Mouse (Mus musculus): ENCODE measurements around the gene Pla1a.
"Not testable (repeated sequence)": the region's sequence is repeated elsewhere in the genome, so short reads cannot be mapped to it uniquely, and the experiment has no call there.

The Pla1a gene

DNA sequence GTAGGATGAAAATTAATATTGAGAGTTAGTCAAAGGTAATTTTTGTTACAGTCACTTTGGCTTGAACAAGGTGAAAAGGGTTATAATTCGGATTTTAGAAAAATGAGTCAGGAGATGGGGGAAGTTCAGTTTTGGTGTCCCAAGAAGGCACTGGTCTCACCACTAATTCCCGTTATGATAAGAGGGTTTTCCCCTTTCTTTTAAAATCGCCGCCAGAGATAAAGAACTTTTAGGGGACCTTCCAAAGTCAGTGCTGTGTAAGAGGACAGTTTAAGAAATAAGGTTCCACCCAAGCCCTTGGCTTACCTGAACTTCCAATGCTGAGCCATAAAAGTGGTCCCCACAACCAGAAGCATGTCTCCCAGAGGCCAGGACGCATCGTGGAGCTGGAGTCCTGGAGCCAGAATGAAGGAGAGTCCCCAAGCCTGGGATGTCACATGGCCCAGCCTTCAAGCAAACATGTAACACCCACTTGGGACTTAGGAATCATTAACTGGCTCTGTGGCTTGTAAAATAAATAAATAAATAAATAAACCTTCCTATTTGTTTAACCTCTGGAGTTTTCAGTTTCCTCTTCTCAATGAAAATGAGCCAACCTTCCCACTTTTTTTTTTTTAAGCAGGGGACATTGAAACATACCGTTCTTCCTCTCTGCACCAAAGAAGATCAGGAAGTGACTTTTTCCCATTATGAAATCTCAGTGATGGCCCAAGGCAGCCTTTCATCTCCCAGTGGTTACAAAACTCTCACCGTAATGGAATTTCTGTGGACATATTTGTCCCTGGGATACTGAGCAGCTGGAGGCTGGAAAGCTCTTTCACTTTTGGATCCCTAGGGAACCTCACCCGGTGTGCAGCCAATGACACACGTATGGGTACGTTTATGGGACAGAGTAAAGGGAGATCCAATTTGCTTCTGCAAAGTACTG, at the start of gene Pla1a:
Pla1a (minus strand) TSS at position 648 of the 928 bp plus-strand sequence.
- no peak for DNase-seq (ENCODE audit: low read depth, low spot score)

DNA sequence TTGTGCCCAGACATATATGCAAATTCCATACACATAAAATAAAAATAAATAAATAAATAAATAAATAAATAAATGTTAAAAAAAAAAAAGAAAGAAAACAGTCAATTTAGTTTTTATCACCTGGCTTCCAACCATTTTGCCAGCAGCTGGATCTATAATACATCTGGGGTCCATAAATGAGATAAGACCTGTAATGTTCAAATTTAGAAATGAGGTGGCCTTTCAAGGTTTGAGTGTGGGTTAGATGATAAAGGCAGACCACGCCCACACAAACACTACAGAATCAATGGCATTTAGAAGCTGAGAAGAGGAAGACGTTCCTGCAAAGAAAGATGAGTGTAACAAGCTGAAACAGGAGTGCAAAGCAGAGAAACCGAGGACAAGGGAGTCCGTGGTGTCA, 48.4 kb upstream of the Pla1a start:
- no peak for DNase-seq (ENCODE audit: low read depth, low spot score)

DNA sequence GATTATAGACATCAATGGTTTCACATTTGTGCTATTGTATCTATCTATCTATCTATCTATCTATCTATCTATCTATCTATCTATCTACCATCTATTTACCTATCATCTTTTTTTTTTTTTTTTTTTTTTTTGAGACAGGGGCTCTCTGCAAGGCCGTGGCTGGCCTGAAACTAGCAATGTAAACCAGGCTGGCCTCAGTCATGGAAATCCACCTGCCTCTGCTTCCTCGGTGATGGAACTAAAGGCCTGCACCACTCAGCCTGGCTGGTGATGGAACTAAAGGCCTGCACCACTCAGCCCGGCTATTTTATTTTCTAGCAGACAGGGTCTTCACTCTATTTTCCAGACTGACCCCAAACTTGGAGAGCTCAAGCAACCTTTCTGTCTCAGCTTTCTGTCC, 45.4 kb upstream of the Pla1a start:
- no peak for DNase-seq (ENCODE audit: low read depth, low spot score)

DNA sequence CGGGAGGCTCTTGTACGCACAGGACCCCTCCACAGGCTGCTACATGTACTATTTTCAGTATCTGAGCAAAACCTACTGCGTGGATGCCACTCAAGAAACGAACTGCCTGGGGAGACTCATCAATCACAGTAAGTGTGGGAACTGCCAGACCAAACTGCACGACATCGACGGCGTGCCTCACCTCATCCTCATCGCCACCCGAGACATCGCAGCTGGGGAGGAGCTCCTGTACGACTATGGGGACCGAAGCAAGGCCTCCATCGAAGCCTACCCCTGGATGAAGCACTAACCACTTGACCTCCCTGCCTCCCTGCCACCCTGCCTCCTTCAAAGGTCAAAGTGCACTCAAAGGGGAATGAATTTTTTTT, 44.3 kb upstream of the Pla1a start:
- DNase-seq (ENCODE audit: low read depth, low spot score), result not testable (repeated sequence)

DNA sequence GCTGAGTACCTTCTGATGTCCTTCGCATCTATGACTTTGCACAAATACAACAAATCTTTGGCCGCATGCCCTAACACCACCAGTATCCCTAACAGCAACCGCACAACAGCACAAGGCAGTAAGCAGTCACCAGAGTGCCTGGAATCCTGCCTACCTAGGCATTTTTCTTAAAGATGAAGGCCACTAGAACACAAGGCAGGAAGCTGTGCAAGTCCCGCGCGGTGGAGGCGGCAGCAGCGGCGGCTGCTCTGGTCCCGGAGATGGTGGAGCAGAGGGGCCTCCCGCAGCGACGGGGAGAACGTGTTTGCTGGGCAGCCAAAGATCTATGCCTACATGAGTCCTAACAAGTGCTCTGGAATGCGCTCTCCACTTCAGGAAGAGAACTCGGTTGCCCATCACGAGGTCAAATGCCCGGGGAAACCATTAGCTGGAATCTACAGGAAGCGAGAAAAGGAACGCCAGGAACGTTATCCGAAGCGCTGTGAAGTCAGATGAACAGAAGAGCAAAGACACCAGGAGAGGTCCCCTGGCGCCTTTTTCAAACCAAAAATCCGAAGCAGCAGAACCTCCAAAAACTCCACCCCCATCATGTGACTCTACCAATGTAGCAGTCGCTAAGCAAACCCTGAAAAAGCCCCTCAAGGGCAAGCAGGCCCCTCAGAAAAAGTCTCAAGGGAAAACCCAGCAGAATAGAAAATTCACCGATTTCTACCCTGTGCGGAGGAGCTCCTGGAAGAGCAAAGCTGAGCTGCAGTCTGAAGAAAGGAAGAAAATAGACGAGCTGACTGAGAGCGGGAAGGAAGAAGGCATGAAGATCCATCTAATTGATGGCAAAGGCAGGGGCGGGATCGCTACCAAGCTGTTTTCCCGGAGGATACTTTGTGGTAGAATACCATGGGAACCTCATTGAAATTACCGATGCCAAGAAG, 43.6 kb upstream of the Pla1a start:
- no peak for DNase-seq (ENCODE audit: low read depth, low spot score)

DNA sequence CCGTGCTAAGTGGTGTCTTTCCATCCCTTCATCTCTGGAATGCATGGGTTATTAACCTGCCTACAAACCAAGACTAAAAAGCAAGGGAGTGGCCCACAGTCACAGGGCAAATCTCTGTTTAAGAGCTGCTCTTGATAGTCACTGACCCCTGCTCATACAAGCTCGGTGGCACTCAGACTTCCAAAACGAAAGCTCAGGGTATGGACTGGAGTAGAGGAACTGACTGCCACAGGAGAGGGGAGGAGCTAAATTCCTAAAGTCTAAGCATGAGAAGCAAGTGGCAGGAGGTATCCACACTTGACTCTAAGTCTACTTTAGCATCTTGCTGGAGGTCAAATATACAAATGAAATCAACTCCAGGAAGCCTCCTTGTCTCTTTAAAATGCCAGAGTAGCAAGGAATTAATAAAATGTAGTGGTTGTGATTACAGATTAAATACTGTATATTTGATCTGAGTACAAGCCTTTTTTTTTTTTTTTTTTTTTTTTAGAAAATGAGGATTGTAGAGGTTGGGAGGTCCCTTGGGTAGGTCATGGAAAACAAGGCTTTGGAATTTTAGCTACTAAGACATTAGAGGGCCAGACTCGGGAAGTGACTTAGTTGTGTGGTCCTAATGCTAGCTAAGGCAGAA, 42.9 kb upstream of the Pla1a start:
- DNase-seq (ENCODE audit: low read depth, low spot score), result no peak

DNA sequence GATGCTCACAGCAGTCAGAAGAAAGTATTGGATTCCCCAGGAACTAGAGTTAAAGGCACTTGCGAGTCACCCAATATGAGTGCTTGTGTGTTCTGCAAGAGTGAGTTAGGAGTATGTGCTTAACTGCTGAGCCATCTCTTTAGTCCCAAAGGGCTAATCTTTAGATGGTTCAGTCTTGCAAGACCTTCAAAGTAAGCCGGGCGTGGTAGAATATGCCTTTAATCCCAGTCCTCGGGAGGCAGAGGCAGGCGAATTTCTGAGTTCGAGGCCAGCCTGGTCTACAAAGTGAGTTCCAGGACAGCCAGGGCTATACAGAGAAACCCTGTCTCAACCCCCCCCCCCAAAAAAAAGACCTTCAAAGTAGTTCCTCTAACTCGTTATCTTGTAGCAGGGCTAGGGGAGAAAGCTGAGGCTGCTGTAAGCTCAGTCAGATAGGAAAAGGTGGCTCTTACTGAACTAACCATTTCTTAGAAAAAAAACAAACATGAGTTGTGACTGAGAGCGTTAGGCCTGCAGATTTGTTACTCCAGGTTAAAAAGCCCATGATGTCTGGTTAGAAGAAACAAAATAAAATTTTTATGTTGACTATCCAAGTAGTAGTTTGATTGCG, 41.8 kb upstream of the Pla1a start:
- no peak for DNase-seq (ENCODE audit: low read depth, low spot score)

DNA sequence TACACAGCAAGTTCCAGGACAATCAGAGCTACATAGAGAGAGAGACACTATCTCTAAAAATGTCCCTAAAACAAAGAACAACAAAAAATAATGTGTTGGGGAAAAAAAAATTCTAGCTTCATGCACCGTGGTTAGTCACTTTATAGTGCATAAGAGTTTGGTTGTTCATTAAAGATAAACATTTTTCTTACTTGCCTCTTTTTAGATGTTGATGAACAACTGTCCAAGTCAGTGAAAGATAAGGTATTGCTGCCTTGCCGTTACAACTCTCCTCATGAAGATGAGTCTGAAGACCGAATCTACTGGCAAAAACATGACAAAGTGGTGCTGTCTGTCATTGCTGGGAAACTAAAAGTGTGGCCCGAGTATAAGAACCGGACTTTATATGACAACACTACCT, 40.7 kb upstream of the Pla1a start:
- no peak for DNase-seq (ENCODE audit: low read depth, low spot score)

DNA sequence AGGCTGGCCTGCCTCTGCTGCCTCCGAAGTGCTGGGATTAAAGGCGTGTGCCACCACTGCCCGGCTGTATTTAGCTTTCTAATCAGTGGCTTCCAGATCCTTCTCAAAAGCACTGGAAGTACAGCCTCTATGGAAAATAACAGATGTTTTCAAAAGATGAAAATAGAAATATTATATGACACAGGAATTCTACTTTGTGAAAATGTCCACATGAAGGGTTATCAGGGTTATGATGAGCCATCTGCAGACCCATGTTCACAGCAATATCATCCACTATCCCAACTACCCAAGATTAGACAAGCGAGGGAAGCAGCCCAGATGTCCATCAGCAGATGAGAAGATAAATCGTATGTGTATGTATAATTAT, 39.5 kb upstream of the Pla1a start:
- no peak for DNase-seq (ENCODE audit: low read depth, low spot score)

DNA sequence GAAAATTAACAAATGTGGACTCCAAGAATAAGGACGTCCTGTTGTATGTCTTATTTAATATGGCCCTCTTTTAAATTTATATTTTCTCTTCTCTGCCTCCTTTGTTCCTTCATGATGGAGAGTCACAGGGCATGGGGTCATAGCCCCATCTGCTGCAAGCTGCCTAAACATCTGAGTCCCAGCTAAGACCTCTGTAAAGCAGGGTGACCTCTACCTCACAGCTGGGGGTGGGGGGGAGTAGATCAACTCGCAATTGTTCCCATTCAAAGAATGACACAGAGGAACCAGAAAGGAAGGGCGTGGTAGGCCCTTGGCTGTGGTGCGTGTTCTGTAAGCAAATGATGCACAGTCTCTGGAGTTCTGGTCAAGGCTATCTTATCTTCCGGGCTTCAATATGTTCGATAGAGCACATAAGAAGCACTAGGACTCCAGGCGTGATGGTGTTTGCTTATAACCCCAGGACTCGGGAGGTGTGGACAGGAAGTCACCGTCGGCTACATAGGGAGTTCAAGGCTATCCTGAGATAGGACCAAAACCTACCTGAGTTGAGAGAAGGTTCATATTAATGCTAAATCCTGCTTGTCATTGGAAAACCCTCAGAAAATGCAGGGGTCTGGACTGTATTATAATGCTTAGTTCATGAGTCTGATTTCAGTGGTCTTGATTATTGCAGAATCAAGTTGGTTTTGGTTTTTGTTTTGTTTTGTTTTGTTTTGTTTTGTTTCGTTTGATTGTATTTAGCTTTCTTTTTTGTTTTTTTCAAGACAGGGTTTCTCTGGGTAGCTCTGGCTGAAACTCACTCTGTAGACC, 39.0 kb upstream of the Pla1a start:
- DNase-seq (ENCODE audit: low read depth, low spot score), result no peak

DNA sequence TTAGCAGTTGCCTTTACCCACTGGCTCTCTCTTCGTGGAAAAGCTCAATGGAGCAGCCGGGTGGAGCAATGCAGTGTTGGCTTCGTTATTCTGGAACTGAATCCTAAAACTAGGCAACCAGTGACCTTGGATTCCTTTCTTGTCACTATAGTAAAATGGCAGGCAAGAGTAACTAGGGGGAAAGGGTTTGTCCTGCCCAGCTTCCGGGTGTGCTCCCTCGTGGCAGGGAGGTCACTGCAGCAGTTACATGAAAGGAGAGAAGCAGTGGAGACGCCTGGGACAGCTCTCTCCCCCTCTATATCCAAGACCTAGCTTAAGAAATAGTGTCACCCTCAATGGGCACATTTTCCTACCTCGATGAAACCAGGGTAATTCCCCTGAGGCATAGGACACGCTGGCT, 36.5 kb upstream of the Pla1a start:
- DNase-seq (ENCODE audit: low read depth, low spot score), result no peak

DNA sequence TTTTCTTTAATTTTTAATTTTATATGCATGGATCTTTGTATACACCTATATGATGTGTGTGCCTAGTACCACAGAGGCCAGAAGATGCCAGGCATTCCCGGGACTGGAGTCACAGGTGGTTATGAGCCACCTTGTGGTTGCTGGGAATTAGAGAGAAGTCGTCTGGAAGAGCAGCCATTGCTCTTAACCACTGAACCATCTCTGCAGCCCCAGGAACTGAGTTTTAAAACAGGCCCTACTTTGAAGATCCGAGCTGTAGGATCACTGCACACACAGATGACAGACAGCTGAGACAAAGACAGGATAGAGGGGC, 35.7 kb upstream of the Pla1a start:
- DNase-seq (ENCODE audit: low read depth, low spot score), result no peak

DNA sequence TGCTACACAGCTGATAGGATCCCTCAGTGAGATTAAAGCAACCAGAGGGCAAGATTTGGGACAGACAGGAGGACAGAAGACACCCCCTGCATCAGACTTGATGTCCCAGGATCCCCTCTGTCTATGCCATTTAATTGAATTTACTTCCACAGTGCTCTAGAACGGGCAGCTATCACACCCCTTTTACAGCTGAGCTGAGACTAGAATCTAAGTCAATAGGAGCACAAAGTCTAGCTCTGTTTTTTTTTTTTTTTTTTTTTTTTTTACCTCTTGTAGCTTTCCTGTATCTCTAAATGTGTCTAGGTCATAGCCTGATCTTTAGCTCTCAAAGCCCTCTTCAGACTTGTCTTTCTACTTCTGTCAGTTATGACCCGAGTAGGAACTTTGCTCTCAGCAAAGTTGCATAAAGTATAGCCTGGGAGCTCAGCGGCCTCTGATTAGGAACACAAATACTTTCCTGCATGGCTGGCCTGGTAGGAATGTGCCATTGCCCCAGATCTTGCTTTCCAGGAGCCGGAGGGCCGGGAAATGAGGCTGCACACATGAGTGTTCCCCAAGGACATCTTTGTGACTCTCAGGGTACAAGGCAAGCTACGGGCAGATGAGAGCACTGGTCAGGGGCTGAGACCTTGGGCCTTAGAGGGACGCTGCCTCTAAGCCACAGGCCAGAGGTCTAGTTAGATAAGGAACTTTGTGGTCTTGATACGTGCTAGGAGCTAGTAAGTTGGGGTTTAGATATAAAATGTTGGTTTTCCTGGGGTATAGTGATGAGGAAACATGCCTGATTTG, 35.2 kb upstream of the Pla1a start:
- no peak for DNase-seq (ENCODE audit: low read depth, low spot score)

DNA sequence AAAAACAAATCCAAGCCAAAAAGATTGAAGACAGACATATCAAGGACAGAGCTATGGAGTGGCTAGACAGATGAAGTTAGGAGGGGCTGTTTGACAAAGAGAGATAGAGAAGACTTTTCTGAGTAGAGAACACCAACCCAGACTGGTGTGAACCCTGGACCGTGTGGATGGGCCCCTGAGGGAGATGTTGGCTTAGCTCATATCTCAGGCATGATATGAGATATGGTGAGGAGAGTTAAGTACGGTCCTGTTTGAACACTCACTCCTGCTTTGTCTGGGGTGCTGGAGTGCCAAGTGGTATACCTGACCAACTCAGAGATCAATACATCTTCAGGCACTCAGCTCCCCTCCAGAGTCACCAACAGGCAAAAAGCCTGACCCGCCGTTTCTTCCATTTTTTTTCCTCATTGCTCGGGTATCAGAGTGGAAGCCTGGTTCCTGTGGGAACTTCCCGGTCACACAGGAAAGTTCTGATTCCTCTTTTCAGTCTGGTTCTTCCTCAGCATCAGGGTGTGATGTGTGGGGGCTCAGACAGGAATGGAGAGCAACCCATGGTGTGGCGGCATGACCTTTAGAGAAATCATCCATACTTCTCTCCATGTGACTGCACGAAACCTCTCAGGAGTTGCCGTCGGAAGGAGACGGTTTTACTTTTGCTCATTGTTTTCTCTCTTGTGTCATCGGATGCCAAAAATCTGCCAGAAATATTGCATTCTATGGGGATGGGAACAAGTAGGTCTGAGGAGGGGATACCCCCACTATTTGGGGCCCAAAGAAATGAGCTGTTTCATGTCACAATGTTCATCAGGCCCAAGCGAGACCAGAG, 34.4 kb upstream of the Pla1a start:
- DNase-seq (ENCODE audit: low read depth, low spot score), result no peak

DNA sequence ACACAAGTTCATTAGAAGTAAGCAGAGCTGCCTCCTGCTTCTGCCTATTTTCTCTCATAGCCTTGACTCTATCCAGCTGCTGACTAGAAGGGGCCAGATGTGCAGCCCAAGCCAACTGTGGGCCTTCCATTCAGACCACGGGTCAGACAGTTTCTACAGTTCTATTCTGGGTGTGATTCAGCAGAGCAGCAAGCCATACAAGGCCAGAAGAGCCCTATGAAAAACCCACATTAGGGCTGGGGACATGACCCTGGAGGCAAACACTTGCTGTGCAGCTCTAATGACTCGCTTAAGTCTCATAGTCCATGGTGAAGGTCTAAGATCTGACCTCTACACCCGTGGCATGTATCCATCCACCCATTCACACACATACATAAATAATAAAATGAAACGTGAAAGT, 33.1 kb upstream of the Pla1a start:
- DNase-seq (ENCODE audit: low read depth, low spot score), result no peak

DNA sequence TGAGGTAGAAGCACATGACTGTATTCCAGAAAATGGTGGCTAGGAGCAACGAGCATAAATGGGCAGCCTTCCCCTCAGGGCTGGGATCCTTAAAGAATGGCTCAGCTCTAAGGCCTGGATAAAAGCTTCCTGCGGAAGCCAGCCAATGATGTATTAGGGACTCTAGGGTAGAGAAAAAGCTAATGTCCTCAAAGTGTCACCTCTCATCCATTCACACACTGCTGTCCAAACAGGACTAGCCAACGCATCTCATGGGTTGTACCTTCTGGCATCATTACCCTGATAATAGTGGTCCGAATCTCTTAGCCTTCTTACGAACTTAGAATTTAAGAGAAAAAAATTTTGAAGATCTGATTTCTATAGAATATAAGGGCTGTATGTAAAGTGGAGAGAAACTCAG, 30.4 kb upstream of the Pla1a start:
- no peak for DNase-seq (ENCODE audit: low read depth, low spot score)

DNA sequence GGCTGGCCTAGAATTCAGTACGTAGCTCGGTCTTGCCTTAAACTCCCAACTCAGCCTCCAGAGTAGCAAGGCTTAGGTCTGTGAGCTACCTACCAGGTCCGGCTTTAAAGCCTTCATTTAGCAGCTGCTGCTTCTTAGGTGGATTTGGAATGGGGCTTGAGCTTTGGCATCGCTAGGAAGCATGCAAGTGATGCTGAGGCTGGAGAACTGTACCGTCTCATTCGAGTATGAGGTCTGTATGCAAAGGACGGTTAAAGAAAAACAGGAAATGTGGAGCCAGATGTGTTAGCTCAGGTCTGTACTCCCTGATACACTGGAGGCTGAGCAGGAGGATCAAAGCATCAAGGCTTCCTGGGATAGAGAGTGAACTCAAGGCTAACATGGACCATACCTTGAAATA, 29.2 kb upstream of the Pla1a start:
- no peak for DNase-seq (ENCODE audit: low read depth, low spot score)

DNA sequence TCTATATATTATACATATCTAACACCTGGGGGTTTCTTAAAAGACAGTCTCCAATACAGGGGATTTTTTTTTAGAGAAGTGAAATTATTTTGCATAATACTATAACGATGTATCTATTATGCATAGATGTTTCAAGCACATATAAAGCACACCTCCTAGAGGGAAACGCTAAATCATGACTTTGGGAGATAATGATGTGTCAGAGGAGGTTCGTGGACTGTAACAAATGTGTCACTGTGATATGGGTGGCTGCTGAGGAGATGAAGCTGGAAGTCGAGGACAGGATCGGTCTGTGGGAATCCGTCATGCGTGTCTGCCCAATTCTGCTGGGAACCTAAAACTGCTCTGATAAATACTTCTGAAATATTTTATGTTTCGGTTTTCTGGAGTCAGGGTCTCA, 28.8 kb upstream of the Pla1a start:
- no peak for DNase-seq (ENCODE audit: low read depth, low spot score)

DNA sequence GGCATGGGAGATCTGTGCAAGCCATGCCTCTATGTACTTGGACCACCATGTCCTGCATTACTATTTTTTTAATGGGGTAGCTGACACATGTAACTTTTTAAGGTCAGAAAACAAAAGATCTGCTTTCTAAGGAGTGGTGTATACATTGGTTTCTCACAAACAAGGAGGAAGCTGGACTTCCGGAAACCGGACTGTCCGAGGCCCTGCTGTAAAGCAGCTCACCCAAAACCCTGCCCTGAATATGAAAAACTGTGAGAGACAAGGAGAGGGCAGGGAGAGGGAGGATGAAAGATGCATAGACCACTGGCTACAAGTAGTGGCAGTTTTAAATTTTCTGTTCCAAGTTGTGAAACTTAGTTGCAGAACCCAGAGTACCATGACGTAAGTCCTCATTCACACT, 27.0 kb upstream of the Pla1a start:
- no peak for DNase-seq (ENCODE audit: low read depth, low spot score)

Data from c-Kit-negative CD71-positive TER-119-positive erythroid progenitor cells, embryonic 14.5 days (primary cell).